22 mouse cellular contexts compared by ENCODE assay signal in genomic region chr4:104810710-104811286, GRCm38 (mm10). TPM values are rescaled to one million over a fixed set of nuclear protein-coding genes. Genes with fewer than 3 reads are reported as not detected.
A peak's percentile ranks its signal among the peaks of the same experiment; 100 is the strongest.
DNase-seq lines count a peak whose midpoint lies in the region; ATAC-seq and TF ChIP-seq lines count a peak whose summit lies in the region.
"Had no signal": no experiment of that assay in that cellular context is flagged by ENCODE, and none has a peak within 500 bp of the region (broad histone marks: within the 10 kb centered on the region; RNA-seq: fewer than 3 reads in every experiment).

No protein-coding gene starts in this region.

- no peak for TF ChIP-seq CTCF in brain, embryonic 14.5 days (IDR thresholded peaks at IDR 0.05; ENCODE audit: borderline replicate concordance, extremely low read depth, insufficient read depth, insufficient read length)

- no peak overlapping the region for H3K4me3 ChIP-seq in hindbrain, embryonic 13.5 days
- H3K4me3 ChIP-seq in hindbrain, embryonic 10.5 days = no peak overlapping the region
- H3K4me3 ChIP-seq in midbrain, embryonic 14.5 days (replicated peaks; ENCODE audit: low read depth, low read length) = no peak overlapping the region
- no peak overlapping the region for H3K4me3 ChIP-seq in midbrain, embryonic 15.5 days
- no peak overlapping the region for H3K4me3 ChIP-seq in neural tube, embryonic 13.5 days
- H3K4me3 ChIP-seq: embryonic facial prominence, embryonic 13.5 days; forebrain, embryonic 12.5 days; heart, embryonic 15.5 days had no signal

- no peaks in the 10 kb centered on the region for H3K36me3 ChIP-seq in hindbrain, embryonic 13.5 days
- no peaks in the 10 kb centered on the region for H3K36me3 ChIP-seq in hindbrain, embryonic 10.5 days
- H3K36me3 ChIP-seq in midbrain, embryonic 14.5 days (ENCODE audit: control insufficient read depth, insufficient read depth, low read length) = no peaks in the 10 kb centered on the region
- no peaks in the 10 kb centered on the region for H3K36me3 ChIP-seq in midbrain, embryonic 15.5 days (replicated peaks)
- H3K36me3 ChIP-seq in neural tube, embryonic 13.5 days = no peaks in the 10 kb centered on the region
- H3K36me3 ChIP-seq: embryonic facial prominence, embryonic 13.5 days; forebrain, embryonic 12.5 days; heart, embryonic 15.5 days had no signal

- WGBS in hindbrain, embryonic 13.5 days = 65% methylated on average over 10 of the region's 10 CpGs
- 79% methylated on average over 10 of the region's 10 CpGs for WGBS in hindbrain, embryonic 10.5 days
- 66% methylated on average over 10 of the region's 10 CpGs for WGBS in midbrain, embryonic 14.5 days
- 68% methylated on average over 10 of the region's 10 CpGs for WGBS in midbrain, embryonic 15.5 days
- 60% methylated on average over 10 of the region's 10 CpGs for WGBS in neural tube, embryonic 13.5 days

- no peak for TF ChIP-seq POLR2A in brain, embryonic 14.5 days (IDR thresholded peaks at IDR 0.05; ENCODE audit: borderline replicate concordance, extremely low read depth, insufficient read depth, insufficient read length, poor library complexity, severe bottlenecking)

- H3K9me3 ChIP-seq in hindbrain, embryonic 13.5 days = no peaks in the 10 kb centered on the region
- H3K9me3 ChIP-seq in hindbrain, embryonic 10.5 days = no peaks in the 10 kb centered on the region
- no peaks in the 10 kb centered on the region for H3K9me3 ChIP-seq in midbrain, embryonic 14.5 days (ENCODE audit: control insufficient read depth, low read length)
- H3K9me3 ChIP-seq in midbrain, embryonic 15.5 days = no peaks in the 10 kb centered on the region
- no peaks in the 10 kb centered on the region for H3K9me3 ChIP-seq in neural tube, embryonic 13.5 days
- H3K9me3 ChIP-seq: embryonic facial prominence, embryonic 13.5 days; forebrain, embryonic 12.5 days; heart, embryonic 15.5 days had no signal

- H3K27ac ChIP-seq in hindbrain, embryonic 13.5 days = no peak overlapping the region
- no peak overlapping the region for H3K27ac ChIP-seq in hindbrain, embryonic 10.5 days
- no peak overlapping the region for H3K27ac ChIP-seq in midbrain, embryonic 14.5 days (replicated peaks; ENCODE audit: low read depth, low read length)
- H3K27ac ChIP-seq in midbrain, embryonic 15.5 days = no peak overlapping the region
- H3K27ac ChIP-seq in neural tube, embryonic 13.5 days (replicated peaks) = no peak overlapping the region
- H3K27ac ChIP-seq: embryonic facial prominence, embryonic 13.5 days; forebrain, embryonic 12.5 days; heart, embryonic 15.5 days had no signal

- no peaks in the 10 kb centered on the region for H3K27me3 ChIP-seq in hindbrain, embryonic 13.5 days
- H3K27me3 ChIP-seq in hindbrain, embryonic 10.5 days (ENCODE audit: insufficient read depth, poor library complexity, severe bottlenecking) = no peaks in the 10 kb centered on the region
- no peaks in the 10 kb centered on the region for H3K27me3 ChIP-seq in midbrain, embryonic 14.5 days (ENCODE audit: control insufficient read depth, insufficient read depth, low read length)
- H3K27me3 ChIP-seq in midbrain, embryonic 15.5 days (replicated peaks) = no peaks in the 10 kb centered on the region
- no peaks in the 10 kb centered on the region for H3K27me3 ChIP-seq in neural tube, embryonic 13.5 days
- H3K27me3 ChIP-seq: embryonic facial prominence, embryonic 13.5 days; forebrain, embryonic 12.5 days; heart, embryonic 15.5 days had no signal

- peaks cover 10% of the 10 kb centered on the region for H3K4me1 ChIP-seq in hindbrain, embryonic 13.5 days (replicated peaks)
- H3K4me1 ChIP-seq in hindbrain, embryonic 10.5 days (replicated peaks) = peaks cover 10% of the 10 kb centered on the region
- no peaks in the 10 kb centered on the region for H3K4me1 ChIP-seq in midbrain, embryonic 14.5 days (ENCODE audit: control insufficient read depth, insufficient read depth, low read length)
- H3K4me1 ChIP-seq in midbrain, embryonic 15.5 days = no peaks in the 10 kb centered on the region
- H3K4me1 ChIP-seq in neural tube, embryonic 13.5 days (replicated peaks) = peaks cover 17% of the 10 kb centered on the region; the same call in 1 of the 2 replicates
- H3K4me1 ChIP-seq: embryonic facial prominence, embryonic 13.5 days; heart, embryonic 15.5 days had no signal

- H3K9ac ChIP-seq in hindbrain, embryonic 13.5 days = no peak overlapping the region
- H3K9ac ChIP-seq in midbrain, embryonic 14.5 days (replicated peaks; ENCODE audit: low read length) = no peak overlapping the region; the same call in 1 of the 2 replicates
- H3K9ac ChIP-seq in midbrain, embryonic 15.5 days = no peak overlapping the region
- H3K9ac ChIP-seq in neural tube, embryonic 13.5 days = no peak overlapping the region
- H3K9ac ChIP-seq: embryonic facial prominence, embryonic 13.5 days; forebrain, embryonic 12.5 days; heart, embryonic 15.5 days had no signal

- DNase-seq in hindbrain, embryonic 10.5 days (ENCODE audit: low spot score) = no peak
- peak; percentile 23 for DNase-seq in midbrain, embryonic 14.5 days
- DNase-seq in brain, embryonic 14.5 days (ENCODE audit: low read depth) = peak; percentile 44
- no peak for DNase-seq in lung, postnatal 14 days
- no peak for DNase-seq in cerebellum, adult 9-10 months
- DNase-seq: adrenal gland, postnatal 10 days; cerebellum, adult 11-12 months; cerebellum, adult 9-11 months; cerebellum, postnatal 36 days; gastrocnemius, postnatal 10 days; heart, adult 18-20 months; heart, postnatal 14 days had no signal

- no peak overlapping the region for H3K4me2 ChIP-seq in hindbrain, embryonic 13.5 days
- H3K4me2 ChIP-seq in midbrain, embryonic 14.5 days (ENCODE audit: low read length) = no peak overlapping the region
- no peak overlapping the region for H3K4me2 ChIP-seq in midbrain, embryonic 15.5 days
- no peak overlapping the region for H3K4me2 ChIP-seq in neural tube, embryonic 13.5 days
- H3K4me2 ChIP-seq: embryonic facial prominence, embryonic 13.5 days; forebrain, embryonic 12.5 days; heart, embryonic 11.5 days; heart, embryonic 15.5 days had no signal

- peak; percentile 52; the same call in 1 of the 2 replicates for ATAC-seq in hindbrain, embryonic 13.5 days (ENCODE audit: low FRiP score)
- ATAC-seq in midbrain, embryonic 14.5 days (ENCODE audit: low FRiP score, low TSS enrichment) = no peak
- ATAC-seq in midbrain, embryonic 15.5 days (replicated peaks) = no peak
- ATAC-seq in neural tube, embryonic 13.5 days (ENCODE audit: low read depth) = peak; percentile 49
- ATAC-seq: forebrain, embryonic 16.5 days had no signal

RNA-seq across cellular contexts. Expression of gene C8b, which starts 44.7 kb away (rescaled TPM):
- polyA plus RNA-seq in hindbrain, embryonic 13.5 days (2015; fragmentation: Nextera tagmentation; extraction: Ambion mirVana) = 0.16 TPM in 1 of 2 replicates, not detected in the other
- 0.25 TPM in 1 of 2 replicates, not detected in the other for polyA plus RNA-seq in hindbrain, embryonic 10.5 days (2016; fragmentation: Nextera tagmentation; extraction: Ambion mirVana)
- polyA plus RNA-seq in midbrain, embryonic 14.5 days (2014; fragmentation: Nextera tagmentation; extraction: Ambion mirVana) = 0.22 TPM in 1 of 2 replicates, not detected in the other
- polyA plus RNA-seq in midbrain, embryonic 15.5 days (2015; fragmentation: Nextera tagmentation; extraction: Ambion mirVana) = 0.17 TPM in 1 of 2 replicates, not detected in the other
- 0.19 TPM in 2 replicates for polyA plus RNA-seq in brain, embryonic 14.5 days (2012; rRNA removed)
- polyA plus RNA-seq in neural tube, embryonic 13.5 days (2015; fragmentation: Nextera tagmentation; extraction: Ambion mirVana) = not detected in 2 replicates
- polyA plus RNA-seq: C2C12; embryonic facial prominence, embryonic 13.5 days; forebrain, embryonic 12.5 days had no signal

RNA-seq across cellular contexts. Expression of gene Gm17662, which starts 46.3 kb away (rescaled TPM):
- polyA plus RNA-seq in hindbrain, embryonic 13.5 days (2015; fragmentation: Nextera tagmentation; extraction: Ambion mirVana) = not detected in 2 replicates
- polyA plus RNA-seq in hindbrain, embryonic 10.5 days (2016; fragmentation: Nextera tagmentation; extraction: Ambion mirVana) = not detected in 2 replicates
- polyA plus RNA-seq in midbrain, embryonic 14.5 days (2014; fragmentation: Nextera tagmentation; extraction: Ambion mirVana) = not detected in 2 replicates
- polyA plus RNA-seq in midbrain, embryonic 15.5 days (2015; fragmentation: Nextera tagmentation; extraction: Ambion mirVana) = not detected in 2 replicates
- not detected in 2 replicates for polyA plus RNA-seq in brain, embryonic 14.5 days (2012; rRNA removed)
- polyA plus RNA-seq in neural tube, embryonic 13.5 days (2015; fragmentation: Nextera tagmentation; extraction: Ambion mirVana) = not detected in 2 replicates
- polyA plus RNA-seq: C2C12; embryonic facial prominence, embryonic 13.5 days; forebrain, embryonic 12.5 days; forebrain, embryonic 16.5 days; frontal cortex, adult 2 months; heart, embryonic 11.5 days; heart, embryonic 15.5 days had no signal

Comparison
In these comparisons a context has a peak if more than half of its experiments do, and no peak if none do; other contexts are left out.
1. ATAC-seq: peak in hindbrain, embryonic 13.5 days (single experiment) and neural tube, embryonic 13.5 days (single experiment); none in midbrain, embryonic 14.5 days (single experiment) and midbrain, embryonic 15.5 days (single experiment).
2. DNase-seq: peak in midbrain, embryonic 14.5 days (single experiment) and brain, embryonic 14.5 days (single experiment); none in hindbrain, embryonic 10.5 days (single experiment), lung, postnatal 14 days (single experiment) and cerebellum, adult 9-10 months (single experiment).